Mouse (Mus musculus): ENCODE results near the gene Gm2115. TPM values are rescaled to one million over a fixed set of nuclear protein-coding genes. Genes with fewer than 3 reads are reported as not detected.

Gene Gm2115
- polyA plus RNA-seq, 1 experiment from 2014 or later, result 0.37 TPM

- no peaks in the 10 kb centered on the region for H3K36me3 ChIP-seq (ENCODE audit: poor library complexity, severe bottlenecking)
- no peak for ATAC-seq
- WGBS, result 93% methylated on average over 2 of the region's 2 CpGs
- H3K4me2 ChIP-seq, result no peak overlapping the region
- no peaks in the 10 kb centered on the region for H3K9me3 ChIP-seq (replicated peaks)
- no peak overlapping the region for H3K4me3 ChIP-seq
- no peak overlapping the region for H3K9ac ChIP-seq
- H3K27ac ChIP-seq, result no peak overlapping the region
- no peaks in the 10 kb centered on the region for H3K27me3 ChIP-seq
- no peaks in the 10 kb centered on the region for H3K4me1 ChIP-seq
Measured at GRCm38 (mm10) chr7:84551472-84551871, 22.7 kb downstream of the Gm2115 start.

DNA sequence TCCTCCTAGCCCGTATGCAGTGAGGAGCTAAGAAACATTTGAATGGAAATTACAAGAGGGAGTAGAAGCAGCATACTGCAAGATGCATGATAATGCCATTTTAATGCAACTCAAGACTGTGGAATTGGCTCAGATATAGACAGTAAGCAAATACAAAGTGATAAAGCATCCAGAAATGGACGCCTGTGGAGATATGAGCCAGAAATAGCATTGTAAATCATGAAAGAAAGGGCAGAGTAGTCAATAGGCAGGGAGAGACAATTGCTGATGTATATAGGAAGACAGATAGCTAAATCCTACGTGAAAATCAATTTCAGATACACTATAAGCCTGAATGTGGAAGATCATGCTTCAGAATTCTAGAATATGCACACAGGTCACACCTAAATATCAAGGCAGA lies 26.5 kb downstream of the Gm2115 start:
- 68% methylated on average over 3 of the region's 3 CpGs for WGBS
- no peak for ATAC-seq
- H3K9ac ChIP-seq, result no peak overlapping the region

GRCm38 (mm10) chr7:84557332-84557731 lies 28.6 kb downstream of the Gm2115 start:
- Histone ChIP-seq H3K4me1 (no peaks in the 10 kb centered on the region), H3K4me3 (no peak overlapping the region), H3K9ac (no peak overlapping the region), H3K36me3 (ENCODE audit: poor library complexity, severe bottlenecking) (no peaks in the 10 kb centered on the region), H3K27me3 (no peaks in the 10 kb centered on the region), H3K4me2 (no peak overlapping the region), H3K27ac (no peak overlapping the region), H3K9me3 (replicated peaks) (no peaks in the 10 kb centered on the region)
- no peak for ATAC-seq
- 80% methylated on average over 3 of the region's 3 CpGs for WGBS

More for the DNA sequence above, 26.5 kb downstream of the Gm2115 start:
- Histone ChIP-seq H3K4me1 (no peaks in the 10 kb centered on the region), H3K4me2 (no peak overlapping the region), H3K27me3 (no peaks in the 10 kb centered on the region), H3K9me3 (replicated peaks) (no peaks in the 10 kb centered on the region), H3K27ac (no peak overlapping the region), H3K36me3 (ENCODE audit: poor library complexity, severe bottlenecking) (no peaks in the 10 kb centered on the region), H3K4me3 (no peak overlapping the region)

- Histone ChIP-seq H3K9ac (no peak overlapping the region), H3K4me1 (no peaks in the 10 kb centered on the region), H3K9me3 (replicated peaks) (no peaks in the 10 kb centered on the region), H3K27me3 (no peaks in the 10 kb centered on the region), H3K4me2 (no peak overlapping the region), H3K4me3 (no peak overlapping the region), H3K27ac (no peak overlapping the region), H3K36me3 (ENCODE audit: poor library complexity, severe bottlenecking) (no peaks in the 10 kb centered on the region)
- ATAC-seq, result no peak
- WGBS, result 100% methylated on average over 1 of the region's 1 CpGs
Measured at GRCm38 (mm10) chr7:84560500-84560899, 31.7 kb downstream of the Gm2115 start.

DNA sequence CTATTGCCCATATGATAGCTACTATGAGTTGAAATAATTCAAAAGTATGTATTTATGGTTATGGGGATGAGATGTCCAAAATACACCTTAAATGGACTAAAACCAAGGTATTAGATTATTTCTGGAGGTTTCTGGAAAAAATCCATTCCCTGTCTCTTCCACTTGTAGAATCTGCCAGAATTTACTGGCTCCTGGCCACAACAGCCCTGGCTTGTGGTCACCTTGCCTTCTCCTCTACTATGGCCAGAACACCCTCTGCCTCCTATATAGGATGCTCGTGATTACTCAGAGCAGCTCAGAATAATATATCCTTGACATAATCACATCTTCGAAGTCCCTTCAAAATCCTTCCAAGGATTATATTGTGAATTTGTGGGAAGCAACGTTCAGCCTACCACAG lies 35.5 kb downstream of the Gm2115 start:
- Histone ChIP-seq H3K4me2 (no peak overlapping the region), H3K36me3 (ENCODE audit: poor library complexity, severe bottlenecking) (no peaks in the 10 kb centered on the region), H3K4me3 (no peak overlapping the region), H3K27me3 (no peaks in the 10 kb centered on the region), H3K27ac (no peak overlapping the region), H3K4me1 (no peaks in the 10 kb centered on the region), H3K9me3 (replicated peaks) (no peaks in the 10 kb centered on the region), H3K9ac (no peak overlapping the region)
- WGBS, result 85% methylated on average over 3 of the region's 3 CpGs
- ATAC-seq, result no peak

- ATAC-seq, result no peak
- Histone ChIP-seq H3K27me3 (no peaks in the 10 kb centered on the region), H3K9ac (no peak overlapping the region), H3K4me1 (no peaks in the 10 kb centered on the region), H3K27ac (no peak overlapping the region), H3K9me3 (replicated peaks) (no peaks in the 10 kb centered on the region), H3K4me2 (no peak overlapping the region), H3K4me3 (no peak overlapping the region), H3K36me3 (ENCODE audit: poor library complexity, severe bottlenecking) (no peaks in the 10 kb centered on the region)
- 71% methylated on average over 6 of the region's 6 CpGs for WGBS
Measured at GRCm38 (mm10) chr7:84566200-84566599, 37.4 kb downstream of the Gm2115 start.

- Histone ChIP-seq H3K4me1 (no peaks in the 10 kb centered on the region), H3K27ac (no peak overlapping the region), H3K4me3 (no peak overlapping the region), H3K36me3 (ENCODE audit: poor library complexity, severe bottlenecking) (no peaks in the 10 kb centered on the region), H3K9ac (no peak overlapping the region), H3K27me3 (no peaks in the 10 kb centered on the region), H3K9me3 (replicated peaks) (no peaks in the 10 kb centered on the region), H3K4me2 (no peak overlapping the region)
- 77% methylated on average over 2 of the region's 2 CpGs for WGBS
- no peak for ATAC-seq
Measured at GRCm38 (mm10) chr7:84577034-84577433, 48.3 kb downstream of the Gm2115 start.

DNA sequence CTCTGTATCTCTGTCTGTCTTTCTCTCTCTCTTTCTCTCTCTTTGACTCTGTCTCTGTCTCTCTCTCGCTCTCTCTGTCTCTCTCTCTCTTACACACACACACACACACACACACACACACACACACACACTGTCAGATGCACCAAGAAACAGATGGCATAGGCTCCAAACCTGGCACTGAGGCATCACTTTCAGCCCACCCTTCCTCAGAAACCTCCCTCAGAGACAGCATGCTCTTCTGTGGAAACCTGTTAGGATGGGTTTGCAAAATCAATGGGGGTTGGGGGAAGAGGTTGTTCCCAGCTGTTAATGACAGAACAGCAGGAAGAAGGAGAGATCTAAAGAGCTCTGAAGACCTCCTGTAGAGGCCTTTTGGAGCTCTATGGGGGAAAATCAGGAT lies 50.1 kb downstream of the Gm2115 start:
- H3K27ac ChIP-seq, result no peak overlapping the region

DNA sequence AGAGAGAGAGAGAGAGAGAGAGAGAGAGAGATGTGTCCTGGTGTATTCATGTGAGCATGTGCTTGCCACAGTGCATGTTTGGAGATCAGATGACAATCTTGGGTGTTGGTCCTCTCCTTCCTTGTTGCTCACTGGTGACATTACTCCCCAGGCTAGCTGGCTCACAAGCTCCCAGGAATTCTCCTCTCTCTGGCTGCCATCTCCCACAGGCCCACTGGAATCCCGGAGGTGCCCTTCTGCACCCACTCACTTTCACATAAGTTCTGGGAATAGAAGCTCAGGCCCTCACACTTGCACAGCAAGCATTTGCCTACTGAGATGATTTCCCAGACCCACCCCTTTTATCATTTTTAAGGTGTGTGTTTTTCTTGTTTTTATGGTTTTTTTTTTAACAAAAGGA lies 51.0 kb downstream of the Gm2115 start:
- H3K9ac ChIP-seq, result no peak overlapping the region
- no peaks in the 10 kb centered on the region for H3K36me3 ChIP-seq (ENCODE audit: poor library complexity, severe bottlenecking)
- no peaks in the 10 kb centered on the region for H3K4me1 ChIP-seq
- H3K27me3 ChIP-seq, result no peaks in the 10 kb centered on the region
- H3K4me3 ChIP-seq, result no peak overlapping the region
- no peak for ATAC-seq
- 100% methylated on average over 1 of the region's 1 CpGs for WGBS
- no peaks in the 10 kb centered on the region for H3K9me3 ChIP-seq (replicated peaks)
- H3K27ac ChIP-seq, result no peak overlapping the region
- no peak overlapping the region for H3K4me2 ChIP-seq

More for the DNA sequence above, 50.1 kb downstream of the Gm2115 start:
- Histone ChIP-seq H3K4me2 (no peak overlapping the region), H3K9ac (no peak overlapping the region), H3K4me1 (no peaks in the 10 kb centered on the region), H3K4me3 (no peak overlapping the region), H3K27me3 (no peaks in the 10 kb centered on the region), H3K36me3 (ENCODE audit: poor library complexity, severe bottlenecking) (no peaks in the 10 kb centered on the region), H3K9me3 (replicated peaks) (no peaks in the 10 kb centered on the region)
- WGBS, result 80% methylated on average over 1 of the region's 1 CpGs
- no peak; the same call in 1 of the 2 replicates for ATAC-seq

- no peaks in the 10 kb centered on the region for H3K9me3 ChIP-seq (replicated peaks)
- no peak overlapping the region for H3K4me2 ChIP-seq
- H3K27ac ChIP-seq, result no peak overlapping the region
- no peak overlapping the region for H3K9ac ChIP-seq
- H3K4me3 ChIP-seq, result no peak overlapping the region
- no peaks in the 10 kb centered on the region for H3K36me3 ChIP-seq (ENCODE audit: poor library complexity, severe bottlenecking)
- H3K4me1 ChIP-seq, result 0 out of 2 replicates have a peak, but pooled peaks cover 5% of the 10 kb centered on the region
- 95% methylated on average over 4 of the region's 4 CpGs for WGBS
- ATAC-seq, result no peak
- H3K27me3 ChIP-seq, result no peaks in the 10 kb centered on the region
Measured at GRCm38 (mm10) chr7:84585086-84585485, 56.3 kb downstream of the Gm2115 start.

DNA sequence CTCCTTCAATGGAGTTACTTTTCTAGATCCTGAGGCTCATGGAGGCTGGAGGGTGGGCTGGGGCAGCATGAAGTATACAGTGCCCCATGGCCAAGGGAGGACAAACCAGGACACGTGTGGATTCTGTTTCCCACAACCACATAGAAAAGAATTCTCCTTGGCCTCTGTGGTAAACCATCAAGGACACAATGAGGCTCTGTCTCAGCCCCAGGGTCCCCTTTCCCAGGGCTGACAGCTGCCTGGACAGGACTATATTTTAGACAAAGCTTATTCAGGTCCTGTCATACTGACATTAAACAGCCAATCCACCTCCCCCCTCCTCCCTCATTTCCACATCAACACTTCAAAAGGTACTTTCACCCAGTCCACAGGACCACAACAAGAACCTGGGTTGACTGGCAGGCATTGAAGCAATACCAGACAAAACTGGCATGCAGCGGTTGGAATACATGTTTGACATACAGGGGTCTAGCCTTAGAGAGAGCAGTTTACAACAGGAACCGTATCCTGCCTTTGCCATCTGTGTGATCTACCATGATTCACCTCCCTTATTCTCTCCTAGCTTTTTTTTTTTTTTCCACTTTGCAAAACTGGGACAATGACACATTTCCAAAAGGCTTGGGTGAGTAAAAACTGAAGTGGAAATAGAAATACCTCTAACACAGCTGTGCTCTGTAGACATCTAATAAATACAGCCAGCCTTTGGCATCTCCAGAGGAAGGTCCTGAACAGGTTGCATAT lies 57.8 kb downstream of the Gm2115 start:
- Histone ChIP-seq H3K27me3 (no peaks in the 10 kb centered on the region), H3K4me1 (0 out of 2 replicates have a peak, but pooled peaks cover 5% of the 10 kb centered on the region), H3K4me2 (no peak overlapping the region), H3K9me3 (replicated peaks) (no peaks in the 10 kb centered on the region), H3K4me3 (no peak overlapping the region), H3K9ac (no peak overlapping the region), H3K36me3 (ENCODE audit: poor library complexity, severe bottlenecking) (no peaks in the 10 kb centered on the region), H3K27ac (no peak overlapping the region)
- 46% methylated on average over 3 of the region's 3 CpGs for WGBS
- peak; percentile 79 for ATAC-seq

- WGBS, result 82% methylated on average over 5 of the region's 5 CpGs
- H3K36me3 ChIP-seq (ENCODE audit: poor library complexity, severe bottlenecking), result no peaks in the 10 kb centered on the region
- ATAC-seq, result no peak
- H3K4me2 ChIP-seq, result no peak overlapping the region
- no peak overlapping the region; the same call in 1 of the 2 replicates for H3K27ac ChIP-seq
- H3K9me3 ChIP-seq (replicated peaks), result no peaks in the 10 kb centered on the region
- H3K4me1 ChIP-seq, result 0 out of 2 replicates have a peak, but pooled peaks cover 5% of the 10 kb centered on the region
- H3K9ac ChIP-seq, result no peak overlapping the region
- no peaks in the 10 kb centered on the region for H3K27me3 ChIP-seq
- H3K4me3 ChIP-seq, result no peak overlapping the region
Measured at GRCm38 (mm10) chr7:84587101-84587783, 58.5 kb downstream of the Gm2115 start.
